Mouse (Mus musculus) limb, embryonic 14.5 days (tissue): Measurements from ENCODE around the gene Henmt1. TPM values are rescaled to one million over a fixed set of nuclear protein-coding genes. Genes with fewer than 3 reads are reported as not detected.

ENCODE experiments used
- ATAC-seq: fragments of 200-750 bp; cut with Nextera tagmentation; 2 replicates; pipeline ENCODE4 v1.8.0; 2017; ENCODE audit warnings: low read depth, moderate number of reproducible peaks, moderate TSS enrichment; ENCODE audit not compliant: low FRiP score
- DNase-seq: peaks from one replicate; pipeline ENCODE4 v3.0.0-alpha.2; 2015; ENCODE audit warnings: low spot score
- H3K27ac ChIP-seq: fragments of 300-500 bp; sonication (generic); replicated peaks from 2 replicates; pipeline ENCODE4 v1.5.1; 2014; ENCODE audit warnings: low read depth, mild to moderate bottlenecking, low read length, moderate library complexity, mixed read lengths
- H3K27me3 ChIP-seq: fragments of 300-500 bp; sonication (generic); 2 replicates; pipeline ENCODE4 v1.6.1; 2014; ENCODE audit warnings: low read length, mixed read lengths; ENCODE audit not compliant: control insufficient read depth, insufficient read depth
- H3K36me3 ChIP-seq: fragments of 300-500 bp; sonication (generic); 2 replicates; pipeline ENCODE4 v1.6.1; 2014; ENCODE audit warnings: mild to moderate bottlenecking, low read length, moderate library complexity, mixed read lengths; ENCODE audit not compliant: control insufficient read depth, insufficient read depth
- H3K4me1 ChIP-seq: fragments of 300-500 bp; sonication (generic); 2 replicates; pipeline ENCODE4 v1.6.1; 2014; ENCODE audit warnings: antibody characterized with exemption, low read length, mixed read lengths; ENCODE audit not compliant: control insufficient read depth, insufficient read depth
- H3K4me2 ChIP-seq: fragments of 300-500 bp; sonication (generic); replicated peaks from 2 replicates; pipeline ENCODE4 v1.6.1; 2014; ENCODE audit warnings: low read depth, mild to moderate bottlenecking, low read length, moderate library complexity; ENCODE audit not compliant: severe bottlenecking
- H3K4me3 ChIP-seq: fragments of 300-500 bp; sonication (generic); replicated peaks from 2 replicates; pipeline ENCODE4 v1.5.1; 2014; ENCODE audit warnings: low read length
- H3K9ac ChIP-seq: fragments of 300-500 bp; sonication (generic); 2 replicates; pipeline ENCODE4 v1.6.1; 2014; ENCODE audit warnings: mild to moderate bottlenecking, low read depth, low read length, moderate library complexity; ENCODE audit not compliant: severe bottlenecking
- H3K9me3 ChIP-seq: fragments of 300-500 bp; sonication (generic); 2 replicates; pipeline ENCODE4 v1.6.1; 2016; ENCODE audit warnings: low read length; ENCODE audit not compliant: control insufficient read depth
- POLR2A ChIP-seq: fragments of 200-500 bp; IDR thresholded peaks from 2 replicates; pipeline ENCODE4 v1.8.0; 2012; ENCODE audit warnings: inconsistent platforms, mild to moderate bottlenecking, moderate library complexity, borderline replicate concordance; ENCODE audit not compliant: insufficient read depth, insufficient read length; ENCODE audit errors: extremely low read depth
- WGBS: fragments of 180-500 bp; shearing (Covaris S2); extraction: QIAGEN DNeasy Blood & Tissue Kit; methylation state at CpG from one replicate; pipeline ENCODE4 v1.1.7; 2014; 5-methylcytosine and 5-hydroxymethylcytosine counted together
- polyA plus RNA-seq, 2 experiments: library from polyadenylated mRNA; depleted of rRNA in 1 of 2; stranded (reverse) in 1 of 2; unstranded in 1 of 2; fragments of >200 nt; fragmentation: Nextera tagmentation in 1 of 2; extraction: Ambion mirVana in 1 of 2; gene quantifications; 2 replicates each; pipeline versions ENCODE4 v1.2.1 to v1.2.3; 2012 to 2014

Gene Henmt1
- polyA plus RNA-seq, 2 experiments, result 0.33 to 0.78 TPM

- no peak for ATAC-seq
- no peak overlapping the region for H3K4me2 ChIP-seq
- no peaks in the 10 kb centered on the region for H3K27me3 ChIP-seq
- no peak for DNase-seq
- no peaks in the 10 kb centered on the region for H3K4me1 ChIP-seq
- no peak overlapping the region for H3K9ac ChIP-seq
- H3K36me3 ChIP-seq, result no peaks in the 10 kb centered on the region
- H3K9me3 ChIP-seq, result no peaks in the 10 kb centered on the region
- no peak overlapping the region for H3K4me3 ChIP-seq
- WGBS, result 98% methylated on average over 1 of the region's 1 CpGs
- no peak overlapping the region for H3K27ac ChIP-seq
- no peak for TF ChIP-seq POLR2A
Observed at GRCm38 (mm10) chr3:108918852-108919251, 20.8 kb upstream of the Henmt1 start.

- no peak overlapping the region for H3K4me3 ChIP-seq
- no peaks in the 10 kb centered on the region for H3K27me3 ChIP-seq
- no peaks in the 10 kb centered on the region for H3K4me1 ChIP-seq
- no peaks in the 10 kb centered on the region for H3K36me3 ChIP-seq
- H3K27ac ChIP-seq, result no peak overlapping the region
- ATAC-seq, result no peak
- no peak for TF ChIP-seq POLR2A
- H3K9ac ChIP-seq, result no peak overlapping the region
- no peak for DNase-seq
- no peaks in the 10 kb centered on the region for H3K9me3 ChIP-seq
- H3K4me2 ChIP-seq, result no peak overlapping the region
- 83% methylated on average over 3 of the region's 3 CpGs for WGBS
Observed at GRCm38 (mm10) chr3:108920442-108921070, 19.1 kb upstream of the Henmt1 start.

- Histone ChIP-seq H3K9me3 (no peaks in the 10 kb centered on the region), H3K27me3 (no peaks in the 10 kb centered on the region), H3K4me1 (no peaks in the 10 kb centered on the region), H3K4me3 (no peak overlapping the region), H3K36me3 (no peaks in the 10 kb centered on the region), H3K9ac (no peak overlapping the region), H3K4me2 (no peak overlapping the region), H3K27ac (no peak overlapping the region)
- no peak for TF ChIP-seq POLR2A
- ATAC-seq (no peak), DNase-seq (no peak)
- WGBS, result 77% methylated on average over 1 of the region's 1 CpGs
Observed at GRCm38 (mm10) chr3:108921822-108922221, 17.9 kb upstream of the Henmt1 start.

- DNase-seq, result no peak
- Histone ChIP-seq H3K27me3 (no peaks in the 10 kb centered on the region), H3K9me3 (no peaks in the 10 kb centered on the region), H3K4me3 (no peak overlapping the region), H3K9ac (no peak overlapping the region), H3K4me1 (no peaks in the 10 kb centered on the region), H3K27ac (no peak overlapping the region), H3K36me3 (no peaks in the 10 kb centered on the region), H3K4me2 (no peak overlapping the region)
- no peak for ATAC-seq
- TF ChIP-seq POLR2A, result no peak
- WGBS, result 72% methylated on average over 4 of the region's 4 CpGs
Observed at GRCm38 (mm10) chr3:108925677-108926076, 14.0 kb upstream of the Henmt1 start.

GRCm38 (mm10) chr3:108926308-108926707 is 13.4 kb upstream of the Henmt1 start:
- H3K27ac ChIP-seq, result no peak overlapping the region
- ATAC-seq, result no peak
- no peak overlapping the region for H3K4me2 ChIP-seq
- no peaks in the 10 kb centered on the region for H3K36me3 ChIP-seq
- no peak overlapping the region for H3K9ac ChIP-seq
- DNase-seq, result no peak
- no peak overlapping the region for H3K4me3 ChIP-seq
- 52% methylated on average over 1 of the region's 1 CpGs for WGBS
- no peak for TF ChIP-seq POLR2A
- H3K9me3 ChIP-seq, result no peaks in the 10 kb centered on the region
- H3K4me1 ChIP-seq, result no peaks in the 10 kb centered on the region
- H3K27me3 ChIP-seq, result no peaks in the 10 kb centered on the region
